Mouse (Mus musculus): ENCODE data around the gene Klrb1. TPM values are rescaled to one million over a fixed set of nuclear protein-coding genes. Genes with fewer than 3 reads are reported as not detected.
"Not testable (repeated sequence)": the region's sequence is repeated elsewhere in the genome, so short reads cannot be mapped to it uniquely, and the experiment has no call there.

Gene Klrb1
- not detected in 2 replicates for polyA plus RNA-seq (2012; rRNA removed)

GRCm38 (mm10) chr6:128722959-128723358 is at the start of gene Klrb1:
Gene Klrb1 (minus strand): TSS chr6:128723059.
- TF ChIP-seq POLR2A (IDR thresholded peaks at IDR 0.05; ENCODE audit: extremely low read depth, insufficient read depth, low read length) (no peak), CTCF (IDR thresholded peaks at IDR 0.05; ENCODE audit: extremely low read depth, insufficient read depth, low read length) (no peak)

GRCm38 (mm10) chr6:128769481-128770253 is 46.8 kb upstream of the Klrb1 start:
- Histone ChIP-seq H3K27ac (ENCODE audit: insufficient read depth, low read length) (no peak overlapping the region), H3K4me1 (ENCODE audit: control insufficient read depth, insufficient read depth, low read length) (no peaks in the 10 kb centered on the region), H3K4me3 (ENCODE audit: insufficient read depth, low read length) (no peak overlapping the region)
- TF ChIP-seq POLR2A (IDR thresholded peaks at IDR 0.05; ENCODE audit: extremely low read depth, insufficient read depth, low read length) = no peak
- no peak for TF ChIP-seq CTCF (IDR thresholded peaks at IDR 0.05; ENCODE audit: extremely low read depth, insufficient read depth, low read length)

More at GRCm38 (mm10) chr6:128722959-128723358, at the start of gene Klrb1:
- Histone ChIP-seq H3K4me1 (ENCODE audit: control insufficient read depth, insufficient read depth, low read length) (no peaks in the 10 kb centered on the region), H3K4me3 (ENCODE audit: insufficient read depth, low read length) (no peak within 1 kb of the TSS), H3K27ac (ENCODE audit: insufficient read depth, low read length) (no peak within 1 kb of the TSS)

- H3K4me1 ChIP-seq (ENCODE audit: control insufficient read depth, insufficient read depth, low read length) = no peaks in the 10 kb centered on the region
- no peak overlapping the region for H3K4me3 ChIP-seq (ENCODE audit: insufficient read depth, low read length)
- H3K27ac ChIP-seq (ENCODE audit: insufficient read depth, low read length) = no peak overlapping the region
- TF ChIP-seq CTCF (IDR thresholded peaks at IDR 0.05; ENCODE audit: extremely low read depth, insufficient read depth, low read length) = no peak
- no peak for TF ChIP-seq POLR2A (IDR thresholded peaks at IDR 0.05; ENCODE audit: extremely low read depth, insufficient read depth, low read length)
Observed at GRCm38 (mm10) chr6:128768047-128768446, 45.2 kb upstream of the Klrb1 start.

- not testable (repeated sequence) for H3K4me1 ChIP-seq (ENCODE audit: control insufficient read depth, insufficient read depth, low read length); H3K27ac ChIP-seq (ENCODE audit: insufficient read depth, low read length); H3K4me3 ChIP-seq (ENCODE audit: insufficient read depth, low read length)
- TF ChIP-seq CTCF (IDR thresholded peaks at IDR 0.05; ENCODE audit: extremely low read depth, insufficient read depth, low read length) = peak; percentile 39
Observed at GRCm38 (mm10) chr6:128766486-128767254, 43.8 kb upstream of the Klrb1 start.

GRCm38 (mm10) chr6:128765211-128765610 is 42.4 kb upstream of the Klrb1 start:
- no peak overlapping the region for H3K4me3 ChIP-seq (ENCODE audit: insufficient read depth, low read length)

GRCm38 (mm10) chr6:128764598-128764997 is 41.7 kb upstream of the Klrb1 start:
- Histone ChIP-seq H3K4me3 (ENCODE audit: insufficient read depth, low read length) (peak overlapping the region; percentile 70), H3K4me1 (ENCODE audit: control insufficient read depth, insufficient read depth, low read length) (no peaks in the 10 kb centered on the region), H3K27ac (ENCODE audit: insufficient read depth, low read length) (no peak overlapping the region)
- TF ChIP-seq CTCF (IDR thresholded peaks at IDR 0.05; ENCODE audit: extremely low read depth, insufficient read depth, low read length) (no peak), POLR2A (IDR thresholded peaks at IDR 0.05; ENCODE audit: extremely low read depth, insufficient read depth, low read length) (no peak)

More at GRCm38 (mm10) chr6:128765211-128765610, 42.4 kb upstream of the Klrb1 start:
- no peak overlapping the region for H3K27ac ChIP-seq (ENCODE audit: insufficient read depth, low read length)
- H3K4me1 ChIP-seq (ENCODE audit: control insufficient read depth, insufficient read depth, low read length) = no peaks in the 10 kb centered on the region
- no peak for TF ChIP-seq POLR2A (IDR thresholded peaks at IDR 0.05; ENCODE audit: extremely low read depth, insufficient read depth, low read length)
- no peak for TF ChIP-seq CTCF (IDR thresholded peaks at IDR 0.05; ENCODE audit: extremely low read depth, insufficient read depth, low read length)

GRCm38 (mm10) chr6:128763736-128764523 is 41.1 kb upstream of the Klrb1 start:
- TF ChIP-seq POLR2A (IDR thresholded peaks at IDR 0.05; ENCODE audit: extremely low read depth, insufficient read depth, low read length) = peak; percentile 74; the same call in 1 of the 2 replicates
- peak; percentile 62 for TF ChIP-seq CTCF (IDR thresholded peaks at IDR 0.05; ENCODE audit: extremely low read depth, insufficient read depth, low read length)
- no peaks in the 10 kb centered on the region for H3K4me1 ChIP-seq (ENCODE audit: control insufficient read depth, insufficient read depth, low read length)
- H3K27ac ChIP-seq (ENCODE audit: insufficient read depth, low read length) = 0 out of 2 replicates have a peak overlapping the region, but pooled peaks have one; percentile 5
- H3K4me3 ChIP-seq (ENCODE audit: insufficient read depth, low read length) = peak overlapping the region; percentile 70

GRCm38 (mm10) chr6:128762892-128763670 is 40.2 kb upstream of the Klrb1 start:
- H3K4me1 ChIP-seq (ENCODE audit: control insufficient read depth, insufficient read depth, low read length); H3K27ac ChIP-seq (ENCODE audit: insufficient read depth, low read length): not testable (repeated sequence)
- peak overlapping the region; percentile 70 for H3K4me3 ChIP-seq (ENCODE audit: insufficient read depth, low read length)

GRCm38 (mm10) chr6:128761144-128761540 is 38.3 kb upstream of the Klrb1 start:
- Histone ChIP-seq H3K4me1 (ENCODE audit: control insufficient read depth, insufficient read depth, low read length) (no peaks in the 10 kb centered on the region), H3K4me3 (ENCODE audit: insufficient read depth, low read length) (peak overlapping the region; percentile 96), H3K27ac (ENCODE audit: insufficient read depth, low read length) (no peak overlapping the region)
- no peak for TF ChIP-seq POLR2A (IDR thresholded peaks at IDR 0.05; ENCODE audit: extremely low read depth, insufficient read depth, low read length)

Data from cortical plate, adult 2 months (tissue).